Mouse (Mus musculus) ES-E14 (cell line): ENCODE data around the gene Morc1. TPM values are rescaled to one million over a fixed set of nuclear protein-coding genes. Genes with fewer than 3 reads are reported as not detected.
A peak's percentile ranks its signal among the peaks of the same experiment; 100 is the strongest.

ENCODE experiments used
- DNase-seq: peaks from one replicate; pipeline ENCODE4 v3.0.0-alpha.2; 2013; ENCODE audit warnings: low read depth, low spot score
- H3K27ac ChIP-seq: 2 replicates; pipeline ENCODE4 v1.5.1; 2012; ENCODE audit warnings: low read depth, mild to moderate bottlenecking, low read length, moderate library complexity, mixed read lengths; ENCODE audit not compliant: poor library complexity, insufficient read depth, severe bottlenecking
- H3K36me3 ChIP-seq: 2 replicates; pipeline ENCODE4 v1.6.1; 2012; ENCODE audit warnings: mild to moderate bottlenecking, low read length, moderate library complexity, mixed read lengths; ENCODE audit not compliant: control insufficient read depth, poor library complexity, insufficient read depth, severe bottlenecking
- H3K4me1 ChIP-seq, 2 experiments: fragments of 150-350 bp in 1 of 2; sonication (generic) in 1 of 2; 2 replicates each; pipeline ENCODE4 v1.6.1; 2012; ENCODE audit warnings: low read length in 2 of 2, mild to moderate bottlenecking in 1 of 2, mixed read lengths in 1 of 2; ENCODE audit not compliant: control insufficient read depth in 2 of 2, insufficient read depth in 2 of 2, poor library complexity in 1 of 2
- H3K4me3 ChIP-seq, 2 experiments: fragments of 150-350 bp in 1 of 2; sonication (generic) in 1 of 2; 2 replicates each; pipeline ENCODE4 v1.5.1; 2012; ENCODE audit warnings: low read length in 2 of 2, low read depth in 1 of 2, mild to moderate bottlenecking in 1 of 2, mixed read lengths in 1 of 2; ENCODE audit not compliant: insufficient read depth in 1 of 2, poor library complexity in 1 of 2, severe bottlenecking in 1 of 2
- H3K9ac ChIP-seq: 2 replicates; pipeline ENCODE4 v1.6.1; 2012; ENCODE audit warnings: low read depth, mild to moderate bottlenecking, low read length, mixed read lengths; ENCODE audit not compliant: poor library complexity, insufficient read depth, severe bottlenecking
- H3K9me3 ChIP-seq: fragments of 150-350 bp; sonication (generic); 2 replicates; pipeline ENCODE4 v1.6.1; 2012; ENCODE audit warnings: low read depth, mild to moderate bottlenecking, low read length; ENCODE audit not compliant: control insufficient read depth, insufficient read depth
- CHD2 ChIP-seq: IDR thresholded peaks from 2 replicates; pipeline ENCODE4 v1.6.1; 2014; ENCODE audit warnings: mild to moderate bottlenecking, low read depth, low read length, inconsistent platforms
- HCFC1 ChIP-seq: IDR thresholded peaks from 2 replicates; pipeline ENCODE4 v1.6.1; 2012; ENCODE audit warnings: low read length, inconsistent platforms, borderline replicate concordance; ENCODE audit not compliant: insufficient read depth
- MAFK ChIP-seq: IDR thresholded peaks from 2 replicates; pipeline ENCODE4 v1.6.1; 2014; ENCODE audit warnings: mild to moderate bottlenecking, low read depth, low read length, inconsistent platforms; ENCODE audit not compliant: insufficient read depth
- ZC3H11A ChIP-seq: IDR thresholded peaks from 2 replicates; pipeline ENCODE4 v1.6.1; 2012; ENCODE audit warnings: low read depth, mild to moderate bottlenecking, inconsistent platforms, low read length, borderline replicate concordance
- ZNF384 ChIP-seq: IDR thresholded peaks from 2 replicates; pipeline ENCODE4 v1.6.1; 2012; ENCODE audit warnings: low read depth, low read length, inconsistent platforms
- in situ Hi-C, 2 experiments: fragments of 600-800 bp; cut with MboI; formaldehyde crosslinking; loops; one replicate each; pipeline ENCODE4 v1.15.1; 2025; ENCODE audit warnings: low sequenced_read_pairs in 2 of 2, inconsistent platforms in 1 of 2; ENCODE audit not compliant: unreplicated experiment in 2 of 2
- total RNA-seq: library from RNA; depleted of rRNA; stranded (reverse); fragments of 300-350 nt; gene quantifications from 2 replicates; pipeline ENCODE4 v1.2.3, GENCODE M21; 2012

The Morc1 gene
- total RNA-seq, 1 experiment: 51.4 TPM

DNA sequence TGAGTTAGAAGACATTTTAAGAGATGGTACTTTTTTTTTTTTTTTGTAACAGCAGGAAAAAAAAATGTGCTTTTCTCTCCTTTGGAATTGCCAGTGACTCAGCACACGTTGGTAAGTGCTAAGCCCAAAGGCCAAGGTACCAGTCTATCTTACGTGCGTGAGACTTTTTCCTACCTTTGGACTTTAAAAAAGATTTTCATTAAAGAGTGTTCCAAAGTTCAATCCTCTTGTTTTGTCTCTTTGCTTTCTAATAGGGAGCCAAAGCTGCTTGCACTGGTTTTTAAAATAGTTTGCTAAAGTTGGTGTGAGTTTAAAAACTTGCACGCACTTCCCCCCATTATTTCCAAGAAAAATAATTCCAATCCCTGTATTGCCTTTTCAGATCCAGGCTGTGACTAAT is 7.0 kb upstream of the Morc1 start:
- DNase-seq: no peak
- no peak overlapping the region for H3K27ac ChIP-seq
- in situ Hi-C loops: no loop called here

DNA sequence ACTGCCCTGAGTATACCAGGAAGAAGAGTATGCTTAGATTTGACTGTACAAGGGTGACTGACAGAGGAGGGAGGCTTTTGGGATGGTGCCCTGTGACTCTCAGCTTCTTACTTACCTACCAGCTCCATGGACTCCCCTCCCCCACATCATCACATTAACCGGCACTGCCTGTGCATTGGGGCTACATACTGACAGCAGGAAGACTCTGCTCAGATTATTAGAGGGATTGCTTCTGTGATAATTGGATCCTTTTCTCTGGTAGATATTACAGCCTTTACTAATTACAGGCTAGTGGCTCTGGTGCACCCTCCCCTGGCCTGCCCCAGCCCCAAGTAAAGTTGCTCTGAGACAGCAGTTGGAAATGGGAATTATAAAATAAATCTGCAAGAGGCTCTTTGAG is 1.6 kb upstream of the Morc1 start:
- no peak overlapping the region for H3K27ac ChIP-seq
- no peak for TF ChIP-seq HCFC1
- no peak for TF ChIP-seq ZNF384

More for the DNA sequence above, 7.0 kb upstream of the Morc1 start:
- Histone ChIP-seq H3K4me3 (no peak overlapping the region), H3K4me1 (peaks cover 4 to 5% of the 10 kb centered on the region in 2 experiments; a peak in 2 of 4 replicates), H3K36me3 (no peaks in the 10 kb centered on the region), H3K9ac (no peak overlapping the region), H3K9me3 (no peaks in the 10 kb centered on the region)
- TF ChIP-seq ZNF384: no peak
- no peak for TF ChIP-seq MAFK
- TF ChIP-seq CHD2: no peak
- no peak for TF ChIP-seq HCFC1
- no peak for TF ChIP-seq ZC3H11A

DNA sequence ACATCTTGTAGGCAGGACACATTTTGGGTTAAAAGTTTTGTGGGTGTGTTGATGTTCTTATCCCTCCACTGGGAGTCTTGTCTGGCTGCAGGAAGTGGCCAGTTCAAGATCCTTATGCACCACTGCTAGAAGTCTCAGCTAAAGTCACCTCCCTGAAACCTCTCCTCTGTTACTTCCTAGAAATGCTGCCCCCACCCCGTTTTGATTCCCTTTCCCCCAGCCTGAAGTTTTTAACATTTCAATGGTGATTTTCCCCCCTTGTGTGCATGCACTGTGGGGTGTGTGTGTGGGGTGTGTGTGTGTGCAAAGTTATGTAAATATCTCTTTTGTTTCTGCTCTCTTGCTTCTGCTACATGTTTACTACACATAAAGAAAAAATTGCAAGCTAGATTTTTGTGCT is 4.4 kb downstream of the Morc1 start:
- Histone ChIP-seq H3K4me3 (no peak overlapping the region), H3K27ac (peak overlapping the region; percentile 97; the same call in 1 of the 2 replicates), H3K9ac (no peak overlapping the region), H3K4me1 (peaks cover 19 to 22% of the 10 kb centered on the region in 2 experiments), H3K36me3 (peaks cover 4% of the 10 kb centered on the region), H3K9me3 (no peaks in the 10 kb centered on the region)
- TF ChIP-seq CHD2 (no peak), ZC3H11A (no peak), ZNF384 (no peak), MAFK (no peak), HCFC1 (no peak)
- in situ Hi-C loops: no loop called here
- no peak for DNase-seq

More for the DNA sequence above, 1.6 kb upstream of the Morc1 start:
- no peak overlapping the region for H3K4me3 ChIP-seq
- peaks cover 10 to 14% of the 10 kb centered on the region in 2 experiments; a peak in 3 of 4 replicates for H3K4me1 ChIP-seq
- no peaks in the 10 kb centered on the region for H3K36me3 ChIP-seq
- H3K9ac ChIP-seq: no peak overlapping the region
- H3K9me3 ChIP-seq: no peaks in the 10 kb centered on the region
- in situ Hi-C loops: no loop called here
- DNase-seq: no peak

DNA sequence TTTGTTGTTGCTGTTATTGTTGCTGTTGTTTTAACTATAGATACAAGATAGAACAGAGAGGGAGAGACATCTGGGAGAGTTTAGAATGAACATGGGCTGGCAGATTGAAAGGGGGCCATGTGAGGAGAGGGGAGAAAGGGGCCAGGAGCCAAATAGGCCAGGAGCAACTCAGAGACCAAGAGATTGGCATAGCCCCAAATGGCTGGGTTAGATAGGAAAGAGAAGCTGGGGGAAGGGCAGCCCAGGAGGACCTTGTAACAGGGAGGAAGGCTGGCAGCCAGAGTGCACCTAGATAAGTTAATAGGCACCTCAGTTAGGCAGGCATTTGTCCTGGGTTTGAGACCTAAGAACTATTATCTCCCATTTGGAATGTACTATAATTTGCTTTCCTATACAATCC is 6.4 kb downstream of the Morc1 start:
- TF ChIP-seq CHD2: no peak
- TF ChIP-seq ZC3H11A: no peak
- TF ChIP-seq HCFC1: no peak
- no peak for TF ChIP-seq ZNF384
- TF ChIP-seq MAFK: no peak

DNA sequence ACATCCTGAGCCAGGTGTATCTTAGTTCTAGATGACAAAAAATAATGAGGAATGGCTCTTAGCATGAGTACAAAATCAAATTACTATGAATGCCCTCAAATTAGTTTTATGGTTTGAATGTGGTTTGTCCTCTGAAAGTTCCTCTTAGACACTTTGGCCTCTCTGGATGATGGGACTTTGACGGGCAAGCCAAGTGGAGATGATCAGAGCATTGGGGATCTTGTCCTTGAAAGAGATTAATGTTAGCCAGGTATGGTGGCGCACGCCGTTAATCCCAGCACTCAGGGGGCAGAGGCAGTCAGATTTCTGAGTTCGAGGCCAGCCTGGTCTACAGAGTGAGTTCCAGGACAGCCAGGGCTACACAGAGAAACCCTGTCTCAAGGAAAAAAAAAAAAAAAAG is 13.6 kb downstream of the Morc1 start:
- H3K9me3 ChIP-seq: no peaks in the 10 kb centered on the region
- H3K4me1 ChIP-seq: peaks cover 0 to 6% of the 10 kb centered on the region in 2 experiments; a peak in 2 of 4 replicates
- in situ Hi-C loops: no loop called here
- no peak for DNase-seq
- H3K36me3 ChIP-seq: no peaks in the 10 kb centered on the region; the same call in 1 of the 2 replicates
- TF ChIP-seq HCFC1 (no peak), MAFK (no peak), ZNF384 (no peak), CHD2 (no peak)
- no peak overlapping the region for H3K27ac ChIP-seq
- no peak overlapping the region for H3K4me3 ChIP-seq
- no peak overlapping the region for H3K9ac ChIP-seq

More for the DNA sequence above, 6.4 kb downstream of the Morc1 start:
- no peak overlapping the region for H3K9ac ChIP-seq
- in situ Hi-C loops: no loop called here
- peak overlapping the region; percentile 80 for H3K27ac ChIP-seq
- no peak for DNase-seq
- peaks cover 14 to 19% of the 10 kb centered on the region in 2 experiments; a peak in 3 of 4 replicates for H3K4me1 ChIP-seq
- H3K36me3 ChIP-seq: peaks cover 4% of the 10 kb centered on the region
- no peaks in the 10 kb centered on the region for H3K9me3 ChIP-seq
- H3K4me3 ChIP-seq: no peak overlapping the region
